Mouse (Mus musculus): ENCODE measurements around the gene Zic1.

The Zic1 gene

GRCm38 (mm10) chr9:91384136-91384500 lies 18.5 kb upstream of the Zic1 start:
- no peak for ATAC-seq (ENCODE audit: low TSS enrichment)

- ATAC-seq (ENCODE audit: low TSS enrichment): no peak
These were observed 18.0 kb upstream of the Zic1 start for GRCm38 (mm10) chr9:91383441-91384135.

GRCm38 (mm10) chr9:91382471-91383255 lies 17.1 kb upstream of the Zic1 start:
- ATAC-seq (ENCODE audit: low TSS enrichment): no peak

GRCm38 (mm10) chr9:91382111-91382379 lies 16.4 kb upstream of the Zic1 start:
- no peak for ATAC-seq (ENCODE audit: low TSS enrichment)

GRCm38 (mm10) chr9:91381284-91382110 lies 15.9 kb upstream of the Zic1 start:
- no peak for ATAC-seq (ENCODE audit: low TSS enrichment)

GRCm38 (mm10) chr9:91380458-91380914 lies 14.9 kb upstream of the Zic1 start:
- ATAC-seq (ENCODE audit: low TSS enrichment): no peak

- ATAC-seq (ENCODE audit: low TSS enrichment): no peak
These were observed 14.3 kb upstream of the Zic1 start for GRCm38 (mm10) chr9:91379781-91380457.

GRCm38 (mm10) chr9:91379300-91379635 lies 13.7 kb upstream of the Zic1 start:
- ATAC-seq (ENCODE audit: low TSS enrichment): no peak

- no peak for ATAC-seq (ENCODE audit: low TSS enrichment)
These were observed 13.0 kb upstream of the Zic1 start for GRCm38 (mm10) chr9:91378411-91379299.

- no peak for ATAC-seq (ENCODE audit: low TSS enrichment)
These were observed 12.2 kb upstream of the Zic1 start for GRCm38 (mm10) chr9:91377873-91378150.

GRCm38 (mm10) chr9:91377036-91377872 lies 11.6 kb upstream of the Zic1 start:
- no peak for ATAC-seq (ENCODE audit: low TSS enrichment)

GRCm38 (mm10) chr9:91374665-91375064 lies 9.1 kb upstream of the Zic1 start:
- no peak for ATAC-seq (ENCODE audit: low TSS enrichment)

- ATAC-seq (ENCODE audit: low TSS enrichment): no peak
These were observed 8.4 kb upstream of the Zic1 start for GRCm38 (mm10) chr9:91373811-91374575.

- no peak for ATAC-seq (ENCODE audit: low TSS enrichment)
These were observed 6.0 kb upstream of the Zic1 start for GRCm38 (mm10) chr9:91371608-91372007.

GRCm38 (mm10) chr9:91371011-91371410 lies 5.4 kb upstream of the Zic1 start:
- ATAC-seq (ENCODE audit: low TSS enrichment): no peak

GRCm38 (mm10) chr9:91370191-91370708 lies 4.6 kb upstream of the Zic1 start:
- no peak for ATAC-seq (ENCODE audit: low TSS enrichment)

GRCm38 (mm10) chr9:91369293-91369991 lies 3.8 kb upstream of the Zic1 start:
- ATAC-seq (ENCODE audit: low TSS enrichment): no peak

GRCm38 (mm10) chr9:91368946-91369292 lies 3.3 kb upstream of the Zic1 start:
- no peak for ATAC-seq (ENCODE audit: low TSS enrichment)

- no peak for ATAC-seq (ENCODE audit: low TSS enrichment)
These were observed 2.5 kb upstream of the Zic1 start for GRCm38 (mm10) chr9:91368150-91368549.
